Mouse (Mus musculus) liver, embryonic 15.5 days (tissue): ENCODE data around the gene Pnp2. TPM values are rescaled to one million over a fixed set of nuclear protein-coding genes. Genes with fewer than 3 reads are reported as not detected.
A peak's percentile ranks its signal among the peaks of the same experiment; 100 is the strongest.

Experiments
- ATAC-seq: fragments of 200-750 bp; cut with Nextera tagmentation; 2 replicates; pipeline ENCODE4 v1.8.0; 2017; ENCODE audit warnings: moderate number of reproducible peaks, mild to moderate bottlenecking, moderate library complexity; ENCODE audit not compliant: insufficient read depth
- H3K27ac ChIP-seq: fragments of 300-500 bp; sonication (generic); replicated peaks from 2 replicates; pipeline ENCODE4 v1.5.1; 2015; ENCODE audit warnings: mild to moderate bottlenecking, inconsistent platforms
- H3K27me3 ChIP-seq: fragments of 300-500 bp; sonication (generic); 2 replicates; pipeline ENCODE4 v1.6.1; 2015; ENCODE audit warnings: mild to moderate bottlenecking, inconsistent platforms
- H3K36me3 ChIP-seq: fragments of 300-500 bp; sonication (generic); replicated peaks from 2 replicates; pipeline ENCODE4 v1.6.1; 2015; ENCODE audit warnings: moderate library complexity, mild to moderate bottlenecking, inconsistent platforms
- H3K4me1 ChIP-seq: fragments of 300-500 bp; sonication (generic); replicated peaks from 2 replicates; pipeline ENCODE4 v1.6.1; 2015; ENCODE audit warnings: inconsistent platforms
- H3K4me2 ChIP-seq: fragments of 300-500 bp; sonication (generic); 2 replicates; pipeline ENCODE4 v1.6.1; 2015; ENCODE audit warnings: moderate library complexity, mild to moderate bottlenecking, inconsistent platforms
- H3K4me3 ChIP-seq: fragments of 300-500 bp; sonication (generic); replicated peaks from 2 replicates; pipeline ENCODE4 v1.5.1; 2015; ENCODE audit warnings: mild to moderate bottlenecking, inconsistent platforms
- H3K9ac ChIP-seq: fragments of 300-500 bp; sonication (generic); 2 replicates; pipeline ENCODE4 v1.6.1; 2015; ENCODE audit warnings: moderate library complexity, mild to moderate bottlenecking, inconsistent platforms
- H3K9me3 ChIP-seq: fragments of 300-500 bp; sonication (generic); replicated peaks from 2 replicates; pipeline ENCODE4 v1.6.1; 2016; ENCODE audit warnings: inconsistent platforms
- WGBS: fragments of 180-500 bp; shearing (Covaris S2); methylation state at CpG from one replicate; pipeline ENCODE4 v1.1.7; 2015; ENCODE audit warnings: mixed read lengths; ENCODE audit not compliant: insufficient replicate concordance; 5-methylcytosine and 5-hydroxymethylcytosine counted together
- polyA plus RNA-seq: library from polyadenylated mRNA; unstranded; fragments of >200 nt; fragmentation: Nextera tagmentation; extraction: Ambion mirVana; gene quantifications from 2 replicates; pipeline ENCODE4 v1.2.1, GENCODE M21; 2015

Pnp2 gene
- polyA plus RNA-seq, 1 experiment from 2014 or later = 10.0 TPM

- no peak for ATAC-seq
- no peaks in the 10 kb centered on the region for H3K27me3 ChIP-seq
- H3K4me2 ChIP-seq = no peak overlapping the region
- H3K36me3 ChIP-seq = no peaks in the 10 kb centered on the region
- H3K27ac ChIP-seq = no peak overlapping the region
- no peak overlapping the region for H3K9ac ChIP-seq
- no peaks in the 10 kb centered on the region for H3K9me3 ChIP-seq
- H3K4me1 ChIP-seq = peaks cover 5% of the 10 kb centered on the region; the same call in 1 of the 2 replicates
- H3K4me3 ChIP-seq = no peak overlapping the region
These were observed 23.8 kb downstream of the Pnp2 start for GRCm38 (mm10) chr14:50979631-50980030.

GRCm38 (mm10) chr14:50981207-50981606 is 25.4 kb downstream of the Pnp2 start:
- Histone ChIP-seq H3K4me3 (no peak overlapping the region), H3K4me1 (peaks cover 5% of the 10 kb centered on the region; the same call in 1 of the 2 replicates), H3K27ac (no peak overlapping the region), H3K9me3 (no peaks in the 10 kb centered on the region), H3K27me3 (no peaks in the 10 kb centered on the region), H3K4me2 (no peak overlapping the region), H3K36me3 (no peaks in the 10 kb centered on the region), H3K9ac (no peak overlapping the region)
- no peak for ATAC-seq
- WGBS = 4% methylated on average over 2 of the region's 2 CpGs

GRCm38 (mm10) chr14:50981837-50982236 is 26.0 kb downstream of the Pnp2 start:
- Histone ChIP-seq H3K4me3 (no peak overlapping the region), H3K27me3 (no peaks in the 10 kb centered on the region), H3K27ac (no peak overlapping the region), H3K9ac (no peak overlapping the region), H3K4me1 (peaks cover 5% of the 10 kb centered on the region; the same call in 1 of the 2 replicates), H3K4me2 (no peak overlapping the region), H3K36me3 (no peaks in the 10 kb centered on the region), H3K9me3 (no peaks in the 10 kb centered on the region)
- 24% methylated on average over 5 of the region's 5 CpGs for WGBS
- ATAC-seq = no peak

- Histone ChIP-seq H3K4me2 (no peak overlapping the region), H3K4me1 (no peaks in the 10 kb centered on the region), H3K9me3 (no peaks in the 10 kb centered on the region), H3K27me3 (no peaks in the 10 kb centered on the region), H3K4me3 (no peak overlapping the region), H3K36me3 (no peaks in the 10 kb centered on the region), H3K9ac (no peak overlapping the region), H3K27ac (no peak overlapping the region)
- ATAC-seq = no peak
- WGBS = 80% methylated on average over 2 of the region's 2 CpGs
These were observed 31.9 kb downstream of the Pnp2 start for GRCm38 (mm10) chr14:50987668-50988067.

GRCm38 (mm10) chr14:50991037-50991436 is 35.2 kb downstream of the Pnp2 start:
- 55% methylated on average over 3 of the region's 3 CpGs for WGBS
- Histone ChIP-seq H3K9ac (no peak overlapping the region), H3K4me3 (no peak overlapping the region), H3K9me3 (no peaks in the 10 kb centered on the region), H3K27me3 (no peaks in the 10 kb centered on the region), H3K36me3 (no peaks in the 10 kb centered on the region), H3K27ac (no peak overlapping the region), H3K4me1 (no peaks in the 10 kb centered on the region), H3K4me2 (no peak overlapping the region)
- ATAC-seq = no peak

GRCm38 (mm10) chr14:50997088-50997487 is 41.3 kb downstream of the Pnp2 start:
- Histone ChIP-seq H3K27ac (no peak overlapping the region), H3K9ac (no peak overlapping the region), H3K4me3 (no peak overlapping the region), H3K27me3 (no peaks in the 10 kb centered on the region), H3K36me3 (no peaks in the 10 kb centered on the region), H3K4me2 (no peak overlapping the region), H3K9me3 (no peaks in the 10 kb centered on the region), H3K4me1 (no peaks in the 10 kb centered on the region)
- 16% methylated on average over 3 of the region's 3 CpGs for WGBS
- ATAC-seq = no peak

- Histone ChIP-seq H3K36me3 (no peaks in the 10 kb centered on the region), H3K27ac (no peak overlapping the region), H3K4me1 (no peaks in the 10 kb centered on the region), H3K9me3 (no peaks in the 10 kb centered on the region), H3K9ac (no peak overlapping the region), H3K4me2 (no peak overlapping the region), H3K4me3 (no peak overlapping the region), H3K27me3 (no peaks in the 10 kb centered on the region)
- 47% methylated on average over 2 of the region's 2 CpGs for WGBS
- no peak for ATAC-seq
These were observed 42.3 kb downstream of the Pnp2 start for GRCm38 (mm10) chr14:50997999-50998666.

GRCm38 (mm10) chr14:51007152-51007801 is 51.5 kb downstream of the Pnp2 start, which contains the start of gene Rnase10:
TSS of gene Rnase10 (plus strand) at chr14:51007751.
- H3K36me3 ChIP-seq = no peaks in the 10 kb centered on the region
- H3K4me2 ChIP-seq = no peak within 1 kb of the TSS
- no peak for ATAC-seq
- 0 out of 2 replicates have a peak within 1 kb of the TSS, but pooled peaks have one; percentile 16 for H3K27ac ChIP-seq
- no peak within 1 kb of the TSS for H3K9ac ChIP-seq
- H3K4me3 ChIP-seq = no peak within 1 kb of the TSS
- H3K4me1 ChIP-seq = peaks cover 6% of the 10 kb centered on the region; the same call in 1 of the 2 replicates
- H3K27me3 ChIP-seq = no peaks in the 10 kb centered on the region
- no peaks in the 10 kb centered on the region for H3K9me3 ChIP-seq
- 63% methylated on average over 8 of the region's 8 CpGs for whole genome bisulfite sequencing

- Histone ChIP-seq H3K9ac (no peak overlapping the region), H3K27ac (0 out of 2 replicates have a peak overlapping the region, but pooled peaks have one; percentile 16), H3K4me3 (no peak overlapping the region), H3K4me2 (no peak overlapping the region), H3K4me1 (peaks cover 6% of the 10 kb centered on the region; the same call in 1 of the 2 replicates), H3K36me3 (no peaks in the 10 kb centered on the region), H3K27me3 (no peaks in the 10 kb centered on the region), H3K9me3 (no peaks in the 10 kb centered on the region)
- 53% methylated on average over 13 of the region's 13 CpGs for WGBS
- ATAC-seq = no peak
These were observed 52.3 kb downstream of the Pnp2 start for GRCm38 (mm10) chr14:51007914-51008713.

- WGBS = 65% methylated on average over 4 of the region's 4 CpGs
- Histone ChIP-seq H3K27ac (no peak overlapping the region), H3K4me1 (peaks cover 6% of the 10 kb centered on the region; the same call in 1 of the 2 replicates), H3K27me3 (no peaks in the 10 kb centered on the region), H3K9ac (no peak overlapping the region), H3K9me3 (no peaks in the 10 kb centered on the region), H3K36me3 (no peaks in the 10 kb centered on the region), H3K4me2 (no peak overlapping the region), H3K4me3 (no peak overlapping the region)
- ATAC-seq = no peak
These were observed 53.0 kb downstream of the Pnp2 start for GRCm38 (mm10) chr14:51008781-51009180.

GRCm38 (mm10) chr14:51009572-51009971 is 53.8 kb downstream of the Pnp2 start:
- Histone ChIP-seq H3K4me3 (no peak overlapping the region), H3K9ac (no peak overlapping the region), H3K36me3 (no peaks in the 10 kb centered on the region), H3K27ac (no peak overlapping the region), H3K9me3 (no peaks in the 10 kb centered on the region), H3K4me2 (no peak overlapping the region), H3K4me1 (peaks cover 6% of the 10 kb centered on the region; the same call in 1 of the 2 replicates), H3K27me3 (no peaks in the 10 kb centered on the region)
- WGBS = 63% methylated on average over 6 of the region's 6 CpGs
- no peak for ATAC-seq
